Mouse (Mus musculus): ENCODE measurements at regions not wholly inside any gene's neighbourhood (a gene's known extent, or its start where the extent isn't known, plus 50 kb on each side); places are given as distances from the start of the nearest gene placed in this dataset.

DNA sequence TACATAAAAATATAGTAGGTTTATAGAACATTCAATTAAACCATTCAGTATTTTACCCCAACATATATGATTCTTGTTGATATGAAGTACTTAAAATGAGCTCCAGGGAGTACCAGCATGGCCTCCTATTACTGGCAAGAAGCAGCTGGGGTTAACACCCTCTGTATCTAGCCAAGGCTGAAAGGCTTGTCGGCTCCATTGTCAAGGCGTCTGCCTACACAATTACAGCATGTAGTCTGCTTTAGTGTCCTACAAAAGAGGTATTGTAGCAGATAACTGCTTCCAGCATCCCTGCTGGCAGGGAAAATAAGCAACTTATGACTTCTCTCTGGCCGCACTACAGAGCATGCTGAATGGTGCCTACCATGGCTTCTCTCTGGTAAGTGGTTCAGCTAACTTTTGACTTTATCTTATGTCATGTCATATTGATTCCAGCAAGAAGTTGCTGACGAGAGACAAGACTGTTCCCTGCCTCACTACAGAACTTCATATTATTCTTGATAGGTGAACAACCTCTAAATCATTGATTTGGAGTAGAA is 899.6 kb upstream of the Fam98a start:
- Histone ChIP-seq H3K4me3 (replicated peaks) (no peak overlapping the region), H3K27me3 (no peaks in the 10 kb centered on the region), H3K4me2 (no peak overlapping the region), H3K4me1 (no peaks in the 10 kb centered on the region; the same call in 1 of the 2 replicates), H3K27ac (no peak overlapping the region), H3K36me3 (replicated peaks) (no peaks in the 10 kb centered on the region), H3K9me3 (no peaks in the 10 kb centered on the region), H3K9ac (no peak overlapping the region)
- ATAC-seq (ENCODE audit: low FRiP score), result 0 out of 2 replicates have a peak, but pooled peaks have one; percentile 36
- WGBS, result 19% methylated on average over 4 of the region's 4 CpGs
